Mouse (Mus musculus) testis, adult 2 months (tissue): ENCODE measurements around the gene Arl1. TPM values are rescaled to one million over a fixed set of nuclear protein-coding genes. Genes with fewer than 3 reads are reported as not detected.
"Not testable (repeated sequence)": the region's sequence is repeated elsewhere in the genome, so short reads cannot be mapped to it uniquely, and the experiment has no call there.

Experiments
- H3K27ac ChIP-seq: fragments of 200-500 bp; 2 replicates; pipeline ENCODE4 v1.5.1; 2012; ENCODE audit warnings: low read depth, low read length; ENCODE audit not compliant: control insufficient read depth, insufficient read depth
- H3K27me3 ChIP-seq: fragments of 200-500 bp; 2 replicates; pipeline ENCODE4 v1.6.1; 2012; ENCODE audit warnings: mild to moderate bottlenecking, low read length, moderate library complexity; ENCODE audit not compliant: control insufficient read depth, insufficient read depth
- H3K36me3 ChIP-seq: fragments of 200-500 bp; 2 replicates; pipeline ENCODE4 v1.6.1; 2012; ENCODE audit warnings: mild to moderate bottlenecking, low read length; ENCODE audit not compliant: control insufficient read depth, insufficient read depth
- H3K4me1 ChIP-seq: fragments of 200-500 bp; 2 replicates; pipeline ENCODE4 v1.6.1; 2012; ENCODE audit warnings: low read length; ENCODE audit not compliant: control insufficient read depth, insufficient read depth
- H3K4me3 ChIP-seq: fragments of 200-500 bp; 2 replicates; pipeline ENCODE4 v1.5.1; 2012; ENCODE audit warnings: low read depth, mild to moderate bottlenecking, low read length, moderate library complexity, mixed read lengths; ENCODE audit not compliant: control insufficient read depth
- CTCF ChIP-seq: fragments of 200-500 bp; IDR thresholded peaks from 2 replicates; pipeline ENCODE4 v1.5.1; 2012; ENCODE audit warnings: low read depth, mild to moderate bottlenecking, inconsistent platforms, low read length, moderate library complexity; ENCODE audit not compliant: control insufficient read depth, insufficient read depth, insufficient replicate concordance
- POLR2A ChIP-seq: fragments of 200-500 bp; IDR thresholded peaks from 2 replicates; pipeline ENCODE4 v1.6.1; 2012; ENCODE audit warnings: low read depth, mild to moderate bottlenecking, inconsistent platforms, low read length, moderate library complexity; ENCODE audit not compliant: control insufficient read depth
- polyA plus RNA-seq: library from polyadenylated mRNA; depleted of rRNA; stranded (reverse); fragments of >200 nt; gene quantifications from 2 replicates; pipeline ENCODE4 v1.2.3, GENCODE M21; 2012

Arl1 gene
- polyA plus RNA-seq, 1 experiment = 32.6 TPM

GRCm38 (mm10) chr10:88765431-88766142 lies 34.9 kb downstream of the Arl1 start:
- peaks cover 6% of the 10 kb centered on the region; the same call in 1 of the 2 replicates for H3K36me3 ChIP-seq
- no peak overlapping the region for H3K27ac ChIP-seq
- no peak overlapping the region for H3K4me3 ChIP-seq
- H3K4me1 ChIP-seq = no peaks in the 10 kb centered on the region
- H3K27me3 ChIP-seq = no peaks in the 10 kb centered on the region
- no peak for TF ChIP-seq POLR2A
- no peak for TF ChIP-seq CTCF

GRCm38 (mm10) chr10:88768961-88769360 lies 38.3 kb downstream of the Arl1 start:
- Histone ChIP-seq H3K4me1 (no peaks in the 10 kb centered on the region), H3K4me3 (no peak overlapping the region), H3K27ac (no peak overlapping the region), H3K36me3 (peaks cover 7% of the 10 kb centered on the region), H3K27me3 (no peaks in the 10 kb centered on the region)
- TF ChIP-seq CTCF = no peak
- no peak for TF ChIP-seq POLR2A

- Histone ChIP-seq H3K27me3 (no peaks in the 10 kb centered on the region), H3K36me3 (peaks cover 7% of the 10 kb centered on the region), H3K4me3 (no peak overlapping the region), H3K27ac (no peak overlapping the region), H3K4me1 (no peaks in the 10 kb centered on the region)
- TF ChIP-seq POLR2A (no peak), CTCF (no peak)
Observed at GRCm38 (mm10) chr10:88769676-88770075, 39.0 kb downstream of the Arl1 start.

DNA sequence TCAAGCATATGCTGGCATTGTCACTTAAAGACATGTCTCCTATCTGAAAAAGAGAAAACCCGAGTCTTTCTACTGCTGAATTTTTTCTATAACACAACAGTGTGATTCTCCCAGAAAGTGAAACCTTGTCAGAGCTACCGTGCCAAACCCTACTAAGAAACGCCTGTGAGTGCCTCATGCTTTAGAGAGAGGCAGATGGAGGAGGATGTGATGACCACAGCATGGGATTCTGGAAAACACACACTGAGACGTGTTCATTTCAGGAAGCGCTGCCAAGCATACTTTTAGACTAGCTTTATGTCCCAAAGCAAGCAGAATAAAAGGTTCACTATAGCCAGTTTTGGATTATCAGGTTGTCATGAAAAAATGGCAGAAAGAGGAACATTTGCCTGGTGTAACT lies 42.3 kb downstream of the Arl1 start:
- not testable (repeated sequence) for H3K4me3 ChIP-seq, H3K36me3 ChIP-seq, H3K27ac ChIP-seq, H3K4me1 ChIP-seq, H3K27me3 ChIP-seq

- Histone ChIP-seq H3K4me3 (no peak overlapping the region), H3K4me1 (no peaks in the 10 kb centered on the region), H3K27me3 (no peaks in the 10 kb centered on the region), H3K36me3 (peaks cover 2% of the 10 kb centered on the region), H3K27ac (no peak overlapping the region)
- TF ChIP-seq POLR2A (no peak), CTCF (no peak)
Observed at GRCm38 (mm10) chr10:88776206-88776605, 45.5 kb downstream of the Arl1 start.

DNA sequence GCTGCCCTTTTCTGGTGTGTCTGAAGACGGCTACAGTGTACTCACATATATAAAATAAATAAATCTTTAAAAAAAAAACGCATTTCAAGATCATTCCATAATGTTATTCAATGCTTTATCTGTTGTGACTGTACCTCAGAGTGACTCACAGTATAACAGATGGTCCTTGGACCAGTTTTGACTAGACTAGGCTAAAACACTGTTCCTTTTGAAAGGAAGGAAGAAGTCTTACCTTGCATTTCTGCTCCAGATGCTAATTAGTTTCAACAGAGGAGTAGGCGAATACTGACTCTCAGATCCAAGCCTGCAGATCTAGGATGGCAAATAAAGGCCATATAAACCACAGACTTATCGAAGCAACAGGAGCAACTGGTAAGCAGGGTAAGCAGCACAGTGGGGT lies 50.1 kb downstream of the Arl1 start:
- H3K27me3 ChIP-seq = no peaks in the 10 kb centered on the region
- H3K36me3 ChIP-seq = no peaks in the 10 kb centered on the region; the same call in 1 of the 2 replicates

DNA sequence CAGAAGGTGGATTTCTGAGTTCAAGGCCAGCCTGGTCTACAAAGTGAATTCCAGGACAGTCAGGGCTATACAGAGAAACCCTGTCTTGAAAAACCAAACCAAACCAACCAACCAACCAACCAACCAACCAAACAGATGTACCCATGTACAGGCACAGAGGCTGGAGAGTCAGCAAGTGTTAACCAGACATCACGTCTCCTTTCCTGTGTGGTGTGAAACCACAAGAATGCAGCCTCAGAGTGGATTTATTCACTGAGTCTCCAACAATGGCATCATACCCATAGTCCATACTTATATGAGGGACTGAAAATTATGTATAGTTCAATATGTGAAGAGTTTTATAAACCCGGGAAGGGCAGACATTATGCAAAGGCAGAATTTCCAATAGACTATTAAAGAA lies 52.5 kb downstream of the Arl1 start:
- not testable (repeated sequence) for H3K27me3 ChIP-seq, H3K4me3 ChIP-seq

More for the DNA sequence above, 50.1 kb downstream of the Arl1 start:
- TF ChIP-seq CTCF = no peak
- no peak for TF ChIP-seq POLR2A
- H3K4me3 ChIP-seq = no peak overlapping the region
- H3K4me1 ChIP-seq = no peaks in the 10 kb centered on the region
- H3K27ac ChIP-seq = no peak overlapping the region

DNA sequence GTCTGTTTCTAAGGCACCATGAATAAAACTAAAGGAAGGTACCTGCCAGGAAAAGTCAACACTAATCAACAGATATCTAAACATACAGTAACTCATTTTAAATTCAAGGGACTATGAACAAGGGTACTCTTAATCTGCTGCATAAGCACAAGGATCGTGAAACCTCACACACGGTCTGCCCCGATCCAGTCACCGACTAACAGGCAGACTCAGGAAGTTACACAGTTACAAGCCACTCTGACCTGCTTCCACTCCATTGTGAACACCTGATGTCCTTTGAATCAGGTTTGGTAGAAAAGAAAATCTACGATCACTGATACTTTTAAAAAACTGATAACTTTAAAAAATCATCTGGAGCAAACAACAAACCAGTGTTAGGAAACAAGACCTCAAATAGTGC lies 53.3 kb downstream of the Arl1 start:
- TF ChIP-seq CTCF (no peak), POLR2A (no peak)
- Histone ChIP-seq H3K4me3 (no peak overlapping the region), H3K27ac (no peak overlapping the region), H3K27me3 (no peaks in the 10 kb centered on the region), H3K36me3 (peaks cover 3% of the 10 kb centered on the region), H3K4me1 (no peaks in the 10 kb centered on the region)

More for the DNA sequence above, 52.5 kb downstream of the Arl1 start:
- not testable (repeated sequence) for H3K36me3 ChIP-seq, H3K4me1 ChIP-seq, H3K27ac ChIP-seq
